Mouse (Mus musculus) intestine, embryonic 16.5 days (tissue): ENCODE results near the gene Flot1. TPM values are rescaled to one million over a fixed set of nuclear protein-coding genes. Genes with fewer than 3 reads are reported as not detected.

Experiments used
- ATAC-seq: fragments of 200-750 bp; cut with Nextera tagmentation; 2 replicates; pipeline ENCODE4 v1.8.0; 2017; ENCODE audit warnings: moderate TSS enrichment, moderate library complexity
- H3K27ac ChIP-seq: fragments of 300-500 bp; sonication (generic); 2 replicates; pipeline ENCODE4 v1.5.1; 2014; ENCODE audit warnings: mild to moderate bottlenecking, low read length
- H3K27me3 ChIP-seq: fragments of 300-500 bp; sonication (generic); replicated peaks from 2 replicates; pipeline ENCODE4 v1.6.1; 2014; ENCODE audit warnings: low read length, control low read depth, mixed read lengths; ENCODE audit not compliant: control insufficient read depth, insufficient read depth
- H3K36me3 ChIP-seq: fragments of 300-500 bp; sonication (generic); 2 replicates; pipeline ENCODE4 v1.6.1; 2014; ENCODE audit warnings: low read length, control low read depth; ENCODE audit not compliant: control insufficient read depth, insufficient read depth
- H3K4me1 ChIP-seq: fragments of 300-500 bp; sonication (generic); 2 replicates; pipeline ENCODE4 v1.6.1; 2014; ENCODE audit warnings: low read length, control low read depth, mixed read lengths; ENCODE audit not compliant: control insufficient read depth, insufficient read depth
- H3K4me2 ChIP-seq: fragments of 300-500 bp; sonication (generic); 2 replicates; pipeline ENCODE4 v1.6.1; 2014; ENCODE audit warnings: low read depth, low read length, control low read depth
- H3K4me3 ChIP-seq: fragments of 300-500 bp; sonication (generic); 2 replicates; pipeline ENCODE4 v1.5.1; 2014; ENCODE audit warnings: mild to moderate bottlenecking, low read length
- H3K9ac ChIP-seq: fragments of 300-500 bp; sonication (generic); 2 replicates; pipeline ENCODE4 v1.6.1; 2014; ENCODE audit warnings: low read depth, low read length
- H3K9me3 ChIP-seq: fragments of 300-500 bp; sonication (generic); 2 replicates; pipeline ENCODE4 v1.6.1; 2016; ENCODE audit warnings: low read length, control low read depth; ENCODE audit not compliant: control insufficient read depth
- WGBS: fragments of 180-500 bp; shearing (Covaris S2); extraction: QIAGEN DNeasy Blood & Tissue Kit; methylation state at CpG from one replicate; pipeline ENCODE4 v1.1.7; 2014; 5-methylcytosine and 5-hydroxymethylcytosine counted together
- polyA plus RNA-seq: library from polyadenylated mRNA; unstranded; fragments of >200 nt; fragmentation: Nextera tagmentation; extraction: Ambion mirVana; gene quantifications from 2 replicates; pipeline ENCODE4 v1.2.1, GENCODE M21; 2015

Flot1 gene
- polyA plus RNA-seq, 1 experiment from 2014 or later, result 56.9 TPM

GRCm38 (mm10) chr17:35832400-35833238 lies 9.6 kb downstream of the Flot1 start:
- peaks cover 41% of the 10 kb centered on the region for H3K36me3 ChIP-seq
- WGBS, result 56% methylated on average over 8 of the region's 8 CpGs
- no peaks in the 10 kb centered on the region for H3K27me3 ChIP-seq
- peak overlapping the region; percentile 4; the same call in 1 of the 2 replicates for H3K27ac ChIP-seq
- no peak for ATAC-seq
- no peaks in the 10 kb centered on the region for H3K9me3 ChIP-seq
- no peak overlapping the region; the same call in 1 of the 2 replicates for H3K9ac ChIP-seq
- no peak overlapping the region; the same call in 1 of the 2 replicates for H3K4me3 ChIP-seq
- H3K4me1 ChIP-seq, result peaks cover 37% of the 10 kb centered on the region
- no peak overlapping the region for H3K4me2 ChIP-seq

- H3K4me1 ChIP-seq, result peaks cover 37% of the 10 kb centered on the region
- H3K4me3 ChIP-seq, result no peak overlapping the region; the same call in 1 of the 2 replicates
- no peak for ATAC-seq
- H3K9me3 ChIP-seq, result no peaks in the 10 kb centered on the region
- H3K27me3 ChIP-seq, result no peaks in the 10 kb centered on the region
- H3K4me2 ChIP-seq, result no peak overlapping the region
- H3K9ac ChIP-seq, result no peak overlapping the region; the same call in 1 of the 2 replicates
- 24% methylated on average over 5 of the region's 5 CpGs for WGBS
- H3K36me3 ChIP-seq, result peaks cover 37% of the 10 kb centered on the region
- peak overlapping the region; percentile 4; the same call in 1 of the 2 replicates for H3K27ac ChIP-seq
Observed at GRCm38 (mm10) chr17:35833239-35833751, 10.3 kb downstream of the Flot1 start.

GRCm38 (mm10) chr17:35833894-35834293 lies 10.9 kb downstream of the Flot1 start:
- Histone ChIP-seq H3K9ac (no peak overlapping the region), H3K4me3 (no peak overlapping the region), H3K4me2 (no peak overlapping the region), H3K27ac (no peak overlapping the region), H3K9me3 (no peaks in the 10 kb centered on the region), H3K36me3 (peaks cover 37% of the 10 kb centered on the region), H3K27me3 (no peaks in the 10 kb centered on the region), H3K4me1 (peaks cover 37% of the 10 kb centered on the region)
- WGBS, result 52% methylated on average over 5 of the region's 5 CpGs
- ATAC-seq, result no peak

- H3K4me2 ChIP-seq, result peak overlapping the region; percentile 87
- peaks cover 37% of the 10 kb centered on the region for H3K36me3 ChIP-seq
- no peak overlapping the region; the same call in 1 of the 2 replicates for H3K27ac ChIP-seq
- ATAC-seq, result no peak
- 0 out of 2 replicates have a peak overlapping the region, but pooled peaks have one; percentile 39 for H3K9ac ChIP-seq
- peak overlapping the region; percentile 68 for H3K4me3 ChIP-seq
- H3K4me1 ChIP-seq, result peaks cover 36% of the 10 kb centered on the region
- H3K9me3 ChIP-seq, result no peaks in the 10 kb centered on the region
- 64% methylated on average over 26 of the region's 26 CpGs for WGBS
- H3K27me3 ChIP-seq, result no peaks in the 10 kb centered on the region
Observed at GRCm38 (mm10) chr17:35834696-35835422, 11.8 kb downstream of the Flot1 start.

GRCm38 (mm10) chr17:35835424-35836140 lies 12.6 kb downstream of the Flot1 start:
- no peaks in the 10 kb centered on the region for H3K27me3 ChIP-seq
- WGBS, result 67% methylated on average over 26 of the region's 26 CpGs
- H3K9me3 ChIP-seq, result no peaks in the 10 kb centered on the region
- H3K4me1 ChIP-seq, result peaks cover 32% of the 10 kb centered on the region
- peak overlapping the region; percentile 39 for H3K9ac ChIP-seq
- 0 out of 2 replicates have a peak overlapping the region, but pooled peaks have one; percentile 94 for H3K27ac ChIP-seq
- ATAC-seq, result no peak
- peak overlapping the region; percentile 68 for H3K4me3 ChIP-seq
- peak overlapping the region; percentile 87 for H3K4me2 ChIP-seq
- H3K36me3 ChIP-seq, result peaks cover 37% of the 10 kb centered on the region

GRCm38 (mm10) chr17:35836178-35836965 lies 13.3 kb downstream of the Flot1 start:
- Histone ChIP-seq H3K27ac (peak overlapping the region; percentile 94), H3K9ac (peak overlapping the region; percentile 81), H3K9me3 (no peaks in the 10 kb centered on the region), H3K4me3 (peak overlapping the region; percentile 68), H3K27me3 (no peaks in the 10 kb centered on the region), H3K36me3 (peaks cover 37% of the 10 kb centered on the region), H3K4me1 (peaks cover 32% of the 10 kb centered on the region), H3K4me2 (peak overlapping the region; percentile 87)
- WGBS, result 4% methylated on average over 24 of the region's 24 CpGs
- ATAC-seq, result 0 out of 2 replicates have a peak, but pooled peaks have one; percentile 1

- peak; percentile 27 for ATAC-seq
- whole genome bisulfite sequencing, result 1% methylated on average over 25 of the region's 25 CpGs
Observed at GRCm38 (mm10) chr17:35836991-35837422, 14.0 kb downstream of the Flot1 start.

GRCm38 (mm10) chr17:35837487-35837886 lies 14.5 kb downstream of the Flot1 start:
- Histone ChIP-seq H3K9me3 (no peaks in the 10 kb centered on the region), H3K36me3 (peaks cover 37% of the 10 kb centered on the region), H3K27me3 (no peaks in the 10 kb centered on the region), H3K4me1 (peaks cover 32% of the 10 kb centered on the region), H3K9ac (peak overlapping the region; percentile 81), H3K4me3 (peak overlapping the region; percentile 68), H3K4me2 (peak overlapping the region; percentile 87), H3K27ac (peak overlapping the region; percentile 94)
- ATAC-seq, result no peak
- WGBS, result under 1% methylated on average over 18 of the region's 18 CpGs

More at GRCm38 (mm10) chr17:35836991-35837422, 14.0 kb downstream of the Flot1 start:
- H3K9ac ChIP-seq, result peak overlapping the region; percentile 81
- H3K4me1 ChIP-seq, result peaks cover 32% of the 10 kb centered on the region
- H3K4me2 ChIP-seq, result peak overlapping the region; percentile 87
- H3K27me3 ChIP-seq, result no peaks in the 10 kb centered on the region
- peak overlapping the region; percentile 94 for H3K27ac ChIP-seq
- peak overlapping the region; percentile 68 for H3K4me3 ChIP-seq
- H3K9me3 ChIP-seq, result no peaks in the 10 kb centered on the region
- peaks cover 37% of the 10 kb centered on the region for H3K36me3 ChIP-seq
